Mouse (Mus musculus) CH12.LX (cell line): ENCODE results near the gene Slc25a16. TPM values are rescaled to one million over a fixed set of nuclear protein-coding genes. Genes with fewer than 3 reads are reported as not detected.

Experiments used
- DNase-seq: peaks from one replicate; pipeline ENCODE4 v3.0.0-alpha.2; 2013; ENCODE audit errors: extremely low read depth
- H3K27ac ChIP-seq: 2 replicates; pipeline ENCODE4 v1.5.1; 2012; ENCODE audit warnings: low read depth, mild to moderate bottlenecking, control low read depth, moderate library complexity; ENCODE audit not compliant: insufficient read depth
- H3K27me3 ChIP-seq: replicated peaks from 2 replicates; pipeline ENCODE3; 2012; ENCODE audit warnings: inconsistent platforms
- H3K36me3 ChIP-seq, 2 experiments: replicated peaks in 1 of 2; 2 replicates each; pipeline versions ENCODE3 to v1.6.1; 2012; ENCODE audit warnings: inconsistent platforms in 1 of 2, low read length in 1 of 2, mild to moderate bottlenecking in 1 of 2, mixed read lengths in 1 of 2, moderate library complexity in 1 of 2; ENCODE audit not compliant: control insufficient read depth in 1 of 2, insufficient read depth in 1 of 2
- H3K4me1 ChIP-seq, 2 experiments: 2 replicates each; pipeline ENCODE4 v1.6.1; 2012; ENCODE audit warnings: inconsistent platforms in 1 of 2, moderate library complexity in 1 of 2; ENCODE audit not compliant: insufficient read depth in 2 of 2, control insufficient read depth in 1 of 2
- H3K4me2 ChIP-seq: 2 replicates; pipeline ENCODE4 v1.6.1; 2012; ENCODE audit warnings: low read depth, mild to moderate bottlenecking, control low read depth; ENCODE audit not compliant: poor library complexity, insufficient read depth, severe bottlenecking
- H3K4me3 ChIP-seq, 3 experiments: fragments of 150-350 bp in 1 of 3; sonication (generic) in 1 of 3; replicated peaks in 1 of 3; 2 replicates each; pipeline versions ENCODE3 to v1.5.1; 2011 to 2012; ENCODE audit warnings: low read depth in 2 of 3, low read length in 2 of 3, mild to moderate bottlenecking in 2 of 3, moderate library complexity in 2 of 3, control low read depth in 1 of 3, improper control_type of control experiment in 1 of 3, inconsistent platforms in 1 of 3, mixed read lengths in 1 of 3; ENCODE audit not compliant: poor library complexity in 1 of 3
- H3K79me2 ChIP-seq: replicated peaks from 2 replicates; pipeline ENCODE4 v1.6.1; 2012; ENCODE audit warnings: mild to moderate bottlenecking, moderate library complexity; ENCODE audit not compliant: control insufficient read depth, poor library complexity, insufficient read depth, severe bottlenecking; ENCODE audit errors: extremely low read depth
- H3K9ac ChIP-seq: 2 replicates; pipeline ENCODE4 v1.6.1; 2012; ENCODE audit warnings: low read depth, mild to moderate bottlenecking, control low read depth, moderate library complexity; ENCODE audit not compliant: insufficient read depth
- H3K9me3 ChIP-seq: replicated peaks from 2 replicates; pipeline ENCODE3; 2012; ENCODE audit warnings: low read length, inconsistent platforms, mixed read lengths
- BHLHE40 ChIP-seq: IDR thresholded peaks from 2 replicates; pipeline ENCODE4 v1.6.1; 2011; ENCODE audit warnings: mild to moderate bottlenecking, low read depth, low read length, improper control_type of control experiment
- CTCF ChIP-seq, 2 experiments: IDR thresholded peaks in 1 of 2; conservative IDR thresholded peaks in 1 of 2; 2 replicates each; pipeline ENCODE4 v1.5.1; 2011 to 2012; ENCODE audit warnings: low read depth in 2 of 2, low read length in 2 of 2, improper control_type of control experiment in 1 of 2, inconsistent platforms in 1 of 2, mild to moderate bottlenecking in 1 of 2, moderate library complexity in 1 of 2
- ELF1 ChIP-seq: IDR thresholded peaks from 2 replicates; pipeline ENCODE4 v1.6.1; 2014; ENCODE audit warnings: low read depth, mild to moderate bottlenecking, inconsistent platforms, low read length, improper control_type of control experiment
- ETS1 ChIP-seq: conservative IDR thresholded peaks from 2 replicates; pipeline ENCODE4 v1.6.1; 2012; ENCODE audit warnings: low read depth, mild to moderate bottlenecking, inconsistent platforms, low read length, improper control_type of control experiment, moderate library complexity
- GABPA ChIP-seq: IDR thresholded peaks from 2 replicates; pipeline ENCODE4 v1.6.1; 2012; ENCODE audit warnings: low read depth, low read length, improper control_type of control experiment, inconsistent platforms; ENCODE audit not compliant: insufficient replicate concordance
- IRF4 ChIP-seq: IDR thresholded peaks from 2 replicates; pipeline ENCODE4 v1.6.1; 2014; ENCODE audit warnings: low read depth, mild to moderate bottlenecking, inconsistent platforms, low read length, improper control_type of control experiment
- KAT2A ChIP-seq: IDR thresholded peaks from 2 replicates; pipeline ENCODE4 v1.6.1; 2012; ENCODE audit warnings: low read length, improper control_type of control experiment, inconsistent platforms; ENCODE audit not compliant: insufficient replicate concordance
- MAX ChIP-seq: IDR thresholded peaks from 2 replicates; pipeline ENCODE4 v1.6.1; 2011; ENCODE audit warnings: low read length, improper control_type of control experiment
- MEF2A ChIP-seq: IDR thresholded peaks from 2 replicates; pipeline ENCODE4 v1.6.1; 2014; ENCODE audit warnings: low read depth, mild to moderate bottlenecking, inconsistent platforms, low read length, improper control_type of control experiment, borderline replicate concordance
- MYC ChIP-seq: IDR thresholded peaks from 2 replicates; pipeline ENCODE4 v1.6.1; 2011; ENCODE audit warnings: low read depth, mild to moderate bottlenecking, improper control_type of control experiment, low read length
- NELFE ChIP-seq: IDR thresholded peaks from 2 replicates; pipeline ENCODE4 v1.6.1; 2011; ENCODE audit warnings: low read depth, low read length, improper control_type of control experiment
- NRF1 ChIP-seq: IDR thresholded peaks from 2 replicates; pipeline ENCODE4 v1.6.1; 2014; ENCODE audit warnings: low read depth, mild to moderate bottlenecking, inconsistent platforms, low read length, improper control_type of control experiment, moderate library complexity
- PAX5 ChIP-seq: IDR thresholded peaks from 2 replicates; pipeline ENCODE4 v1.6.1; 2012; ENCODE audit warnings: low read length, inconsistent platforms, mixed read lengths
- POLR2A ChIP-seq: IDR thresholded peaks from 2 replicates; pipeline ENCODE4 v1.6.1; 2011; ENCODE audit warnings: low read depth, mild to moderate bottlenecking, improper control_type of control experiment, low read length
- RAD21 ChIP-seq: IDR thresholded peaks from 2 replicates; pipeline ENCODE4 v1.6.1; 2011; ENCODE audit warnings: low read depth, mild to moderate bottlenecking, low read length, improper control_type of control experiment, moderate library complexity
- SIN3A ChIP-seq: IDR thresholded peaks from 2 replicates; pipeline ENCODE4 v1.6.1; 2012; ENCODE audit warnings: low read length, improper control_type of control experiment, inconsistent platforms
- SMC3 ChIP-seq: IDR thresholded peaks from 2 replicates; pipeline ENCODE4 v1.6.1; 2011; ENCODE audit warnings: low read depth, low read length, improper control_type of control experiment
- TBP ChIP-seq: conservative IDR thresholded peaks from 2 replicates; pipeline ENCODE4 v1.6.1; 2011; ENCODE audit warnings: low read depth, low read length, improper control_type of control experiment
- TCF12 ChIP-seq: IDR thresholded peaks from 2 replicates; pipeline ENCODE4 v1.6.1; 2014; ENCODE audit warnings: low read depth, mild to moderate bottlenecking, inconsistent platforms, low read length, improper control_type of control experiment
- USF2 ChIP-seq: conservative IDR thresholded peaks from 2 replicates; pipeline ENCODE4 v1.6.1; 2011; ENCODE audit warnings: low read depth, low read length, improper control_type of control experiment
- ZMIZ1 ChIP-seq: IDR thresholded peaks from 2 replicates; pipeline ENCODE4 v1.6.1; 2012; ENCODE audit warnings: low read depth, mild to moderate bottlenecking, inconsistent platforms, low read length, improper control_type of control experiment
- ZNF384 ChIP-seq: IDR thresholded peaks from 2 replicates; pipeline ENCODE4 v1.6.1; 2012; ENCODE audit warnings: low read depth, low read length, improper control_type of control experiment, inconsistent platforms
- dilution Hi-C: fragments of 300-500 bp; cut with MboI; formaldehyde crosslinking; loops from 2 replicates; pipeline ENCODE4 v1.14.3; 2020; ENCODE audit warnings: low sequenced_read_pairs; ENCODE audit not compliant: extremely low pct_unique_long_range_greater_than_20kb, extremely low pct_ligation_motif_present
- in situ Hi-C: fragments of 300-500 bp; cut with MboI; formaldehyde crosslinking; loops from 3 replicates; pipeline ENCODE4 v1.14.3; 2019; ENCODE audit warnings: low sequenced_read_pairs, low pct_ligation_motif_present, low pct_unique_long_range_greater_than_20kb, mixed read lengths
- polyA plus RNA-seq: library from polyadenylated mRNA; unstranded; fragments of >175 nt; gene quantifications from 2 replicates; pipeline ENCODE4 v1.2.1, GENCODE M21; 2012; ENCODE audit warnings: low read depth; ENCODE audit not compliant: insufficient read length
- total RNA-seq, 2 experiments: library from RNA; depleted of rRNA; stranded (reverse); fragments of 300-350 nt in 1 of 2; fragments of >200 nt in 1 of 2; gene quantifications; 2 replicates each; pipeline ENCODE4 v1.2.3; 2012 to 2014

The Slc25a16 gene
- total and polyA plus RNA-seq, 3 experiments, result 9.8 to 27.0 (median 12.1) TPM

GRCm38 (mm10) chr10:62932381-62932780 lies 11.9 kb downstream of the Slc25a16 start:
- Histone ChIP-seq H3K4me1 (no peaks in the 10 kb centered on the region), H3K79me2 (no peaks in the 10 kb centered on the region), H3K27me3 (no peaks in the 10 kb centered on the region), H3K9me3 (no peaks in the 10 kb centered on the region), H3K27ac (no peak overlapping the region), H3K4me2 (no peak overlapping the region), H3K9ac (no peak overlapping the region), H3K36me3 (peaks cover 27 to 58% of the 10 kb centered on the region in 2 experiments), H3K4me3 (no peak overlapping the region)
- peak in 1 of 2 experiments; percentile 38; a peak in 2 of 4 replicates for TF ChIP-seq CTCF (conservative IDR thresholded peaks at IDR 0.05 in 1 of 2, IDR thresholded peaks at IDR 0.05 in 1 of 2; ENCODE audit: low read depth in 2 of 2, low read length in 2 of 2)
- TF ChIP-seq PAX5, result no peak
- TF ChIP-seq RAD21, result peak; percentile 4; the same call in 1 of the 2 replicates
- 0 out of 2 replicates have a peak, but pooled peaks have one; percentile 9 for TF ChIP-seq SMC3
- no peak for DNase-seq
- in situ Hi-C loops (loop anchor here (5.0 kb wide), 1 partner anchor 35 kb away; no protein-coding TSS in a partner anchor), dilution Hi-C loops (no loop called here)

DNA sequence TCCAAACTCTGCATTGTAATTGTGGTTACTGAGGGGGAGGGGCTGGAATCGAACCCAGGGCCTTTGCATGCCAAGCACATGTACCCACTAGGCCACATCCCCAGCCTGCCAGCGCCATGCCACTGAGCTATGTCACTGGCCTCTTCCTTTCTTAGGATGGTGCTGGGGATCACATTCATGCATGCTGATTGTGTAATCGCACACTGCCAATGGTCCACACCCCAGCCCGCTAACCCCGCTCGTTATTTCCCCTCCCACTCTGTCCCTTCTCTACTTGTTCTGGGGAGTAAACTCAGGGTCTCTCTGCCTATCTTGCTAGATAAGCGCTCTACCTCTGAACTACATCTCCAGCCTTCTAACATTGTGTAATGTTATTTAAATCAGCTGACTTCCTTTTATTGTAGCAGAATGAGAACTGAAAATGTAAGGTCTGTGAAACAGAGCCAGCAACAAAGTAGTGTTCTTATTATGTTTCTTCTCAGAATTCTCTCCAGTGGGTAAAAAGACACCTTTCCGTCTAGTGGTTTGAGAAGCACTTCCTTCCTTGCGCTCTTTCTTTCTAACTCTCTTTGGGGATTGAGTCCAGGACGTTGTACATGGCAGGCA lies 24.6 kb downstream of the Slc25a16 start:
- no peak overlapping the region for H3K27ac ChIP-seq
- no peak for TF ChIP-seq MEF2A
- no peak for TF ChIP-seq KAT2A
- TF ChIP-seq MAX, result no peak
- no peak for TF ChIP-seq IRF4
- TF ChIP-seq NRF1, result no peak
- TF ChIP-seq RAD21, result no peak
- TF ChIP-seq ELF1, result no peak
- no peak for TF ChIP-seq CTCF (conservative IDR thresholded peaks at IDR 0.05 in 1 of 2, IDR thresholded peaks at IDR 0.05 in 1 of 2; ENCODE audit: low read depth in 2 of 2, low read length in 2 of 2)
- TF ChIP-seq POLR2A, result no peak
- no peak for TF ChIP-seq TCF12
- no peak for TF ChIP-seq MYC
- no peak for TF ChIP-seq ZMIZ1
- TF ChIP-seq SIN3A, result no peak
- no peak for TF ChIP-seq BHLHE40
- TF ChIP-seq USF2, result no peak
- no peak for TF ChIP-seq ZNF384
- TF ChIP-seq GABPA, result no peak
- TF ChIP-seq NELFE, result no peak
- no peak for TF ChIP-seq TBP
- TF ChIP-seq ETS1, result no peak
- TF ChIP-seq, all 38 proteins: peak for 0
- Histone ChIP-seq H3K4me2 (no peak overlapping the region), H3K36me3 (peaks cover 22 to 48% of the 10 kb centered on the region in 2 experiments), H3K9me3 (no peaks in the 10 kb centered on the region), H3K9ac (no peak overlapping the region), H3K27me3 (no peaks in the 10 kb centered on the region), H3K79me2 (peaks cover 11% of the 10 kb centered on the region), H3K4me1 (peaks cover 5 to 31% of the 10 kb centered on the region in 2 experiments; a peak in 2 of 4 replicates), H3K4me3 (no peak overlapping the region)
- in situ Hi-C loops (no loop called here), dilution Hi-C loops (no loop called here)
- no peak for DNase-seq
